Mouse (Mus musculus): ENCODE measurements at regions not wholly inside any gene's neighbourhood (a gene's known extent, or its start where the extent isn't known, plus 50 kb on each side); places are given as distances from the start of the nearest gene placed in this dataset.

- Histone ChIP-seq H3K27me3 (replicated peaks; ENCODE audit: control insufficient read depth, insufficient read depth, low read length) (no peaks in the 10 kb centered on the region), H3K9ac (ENCODE audit: low read depth, low read length) (no peak overlapping the region), H3K4me2 (ENCODE audit: low read depth, low read length) (no peak overlapping the region), H3K27ac (ENCODE audit: low read length) (peak overlapping the region; percentile 61), H3K9me3 (ENCODE audit: control insufficient read depth, low read length) (no peaks in the 10 kb centered on the region), H3K4me3 (ENCODE audit: low read length) (no peak overlapping the region), H3K4me1 (ENCODE audit: control insufficient read depth, insufficient read depth, low read length) (peaks cover 20% of the 10 kb centered on the region), H3K36me3 (ENCODE audit: control insufficient read depth, insufficient read depth, low read length) (no peaks in the 10 kb centered on the region)
- WGBS = 28% methylated on average over 16 of the region's 16 CpGs
- ATAC-seq = peak; percentile 38; the same call in 1 of the 2 replicates
These were observed 88.7 kb downstream of the Edn3 start for GRCm38 (mm10) chr2:174848981-174849681.

- no peak overlapping the region for H3K4me2 ChIP-seq (ENCODE audit: low read depth, low read length)
- WGBS = 33% methylated on average over 16 of the region's 16 CpGs
These were observed 90.4 kb downstream of the Edn3 start for GRCm38 (mm10) chr2:174850860-174851259.

GRCm38 (mm10) chr2:174851525-174852330 is 91.3 kb downstream of the Edn3 start:
- 14% methylated on average over 22 of the region's 22 CpGs for WGBS
- Histone ChIP-seq H3K4me1 (ENCODE audit: control insufficient read depth, insufficient read depth, low read length) (peaks cover 20% of the 10 kb centered on the region), H3K9ac (ENCODE audit: low read depth, low read length) (peak overlapping the region; percentile 33; the same call in 1 of the 2 replicates), H3K4me3 (ENCODE audit: low read length) (no peak overlapping the region), H3K36me3 (ENCODE audit: control insufficient read depth, insufficient read depth, low read length) (no peaks in the 10 kb centered on the region), H3K4me2 (ENCODE audit: low read depth, low read length) (no peak overlapping the region), H3K9me3 (ENCODE audit: control insufficient read depth, low read length) (no peaks in the 10 kb centered on the region), H3K27ac (ENCODE audit: low read length) (peak overlapping the region; percentile 65), H3K27me3 (replicated peaks; ENCODE audit: control insufficient read depth, insufficient read depth, low read length) (no peaks in the 10 kb centered on the region)
- ATAC-seq = peak; percentile 71

More at GRCm38 (mm10) chr2:174850860-174851259, 90.4 kb downstream of the Edn3 start:
- no peaks in the 10 kb centered on the region for H3K27me3 ChIP-seq (replicated peaks; ENCODE audit: control insufficient read depth, insufficient read depth, low read length)
- peak overlapping the region; percentile 65; the same call in 1 of the 2 replicates for H3K27ac ChIP-seq (ENCODE audit: low read length)
- no peak overlapping the region for H3K9ac ChIP-seq (ENCODE audit: low read depth, low read length)
- H3K4me3 ChIP-seq (ENCODE audit: low read length) = no peak overlapping the region
- no peaks in the 10 kb centered on the region for H3K9me3 ChIP-seq (ENCODE audit: control insufficient read depth, low read length)
- H3K4me1 ChIP-seq (ENCODE audit: control insufficient read depth, insufficient read depth, low read length) = peaks cover 20% of the 10 kb centered on the region
- no peak for ATAC-seq
- no peaks in the 10 kb centered on the region for H3K36me3 ChIP-seq (ENCODE audit: control insufficient read depth, insufficient read depth, low read length)

DNA sequence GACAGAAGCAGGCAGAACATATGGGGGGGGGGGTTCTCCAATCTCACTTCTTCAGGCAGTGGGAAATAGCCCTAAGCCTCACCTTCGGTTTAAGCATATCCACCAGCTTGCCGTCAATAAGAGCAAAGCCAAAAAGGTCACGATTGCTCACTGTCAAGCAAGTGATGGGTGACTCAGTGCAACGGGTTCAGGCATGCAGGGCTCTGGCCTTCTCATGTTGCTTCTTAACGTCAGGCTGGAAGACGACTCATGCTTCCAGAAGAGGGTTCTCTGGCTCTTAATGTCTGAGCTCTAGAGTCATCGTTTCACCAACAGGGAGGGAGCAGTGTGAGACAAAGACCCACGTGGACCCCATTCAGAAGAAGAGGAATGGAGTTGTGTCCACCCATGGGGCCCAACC is 93.4 kb downstream of the Edn3 start:
- H3K27me3 ChIP-seq (replicated peaks; ENCODE audit: control insufficient read depth, insufficient read depth, low read length) = no peaks in the 10 kb centered on the region
- H3K9me3 ChIP-seq (ENCODE audit: control insufficient read depth, low read length) = no peaks in the 10 kb centered on the region
- H3K9ac ChIP-seq (ENCODE audit: low read depth, low read length) = no peak overlapping the region
- 85% methylated on average over 8 of the region's 8 CpGs for WGBS
- H3K4me1 ChIP-seq (ENCODE audit: control insufficient read depth, insufficient read depth, low read length) = peaks cover 27% of the 10 kb centered on the region
- no peak overlapping the region for H3K4me3 ChIP-seq (ENCODE audit: low read length)
- H3K27ac ChIP-seq (ENCODE audit: low read length) = no peak overlapping the region
- no peak overlapping the region for H3K4me2 ChIP-seq (ENCODE audit: low read depth, low read length)
- no peaks in the 10 kb centered on the region for H3K36me3 ChIP-seq (ENCODE audit: control insufficient read depth, insufficient read depth, low read length)
- no peak for ATAC-seq

- H3K4me3 ChIP-seq (ENCODE audit: low read length) = no peak overlapping the region
- no peaks in the 10 kb centered on the region for H3K36me3 ChIP-seq (ENCODE audit: control insufficient read depth, insufficient read depth, low read length)
- no peak for ATAC-seq
- no peaks in the 10 kb centered on the region for H3K27me3 ChIP-seq (replicated peaks; ENCODE audit: control insufficient read depth, insufficient read depth, low read length)
- H3K9me3 ChIP-seq (ENCODE audit: control insufficient read depth, low read length) = no peaks in the 10 kb centered on the region
- no peak overlapping the region for H3K4me2 ChIP-seq (ENCODE audit: low read depth, low read length)
- H3K9ac ChIP-seq (ENCODE audit: low read depth, low read length) = no peak overlapping the region
- H3K27ac ChIP-seq (ENCODE audit: low read length) = no peak overlapping the region
- peaks cover 23% of the 10 kb centered on the region for H3K4me1 ChIP-seq (ENCODE audit: control insufficient read depth, insufficient read depth, low read length)
- 73% methylated on average over 8 of the region's 8 CpGs for WGBS
These were observed 95.1 kb downstream of the Edn3 start for GRCm38 (mm10) chr2:174855548-174855947.

- no peak for ATAC-seq
- 91% methylated on average over 5 of the region's 5 CpGs for WGBS
- H3K4me2 ChIP-seq (ENCODE audit: low read depth, low read length) = no peak overlapping the region
These were observed 95.7 kb downstream of the Edn3 start for GRCm38 (mm10) chr2:174856135-174856534.

DNA sequence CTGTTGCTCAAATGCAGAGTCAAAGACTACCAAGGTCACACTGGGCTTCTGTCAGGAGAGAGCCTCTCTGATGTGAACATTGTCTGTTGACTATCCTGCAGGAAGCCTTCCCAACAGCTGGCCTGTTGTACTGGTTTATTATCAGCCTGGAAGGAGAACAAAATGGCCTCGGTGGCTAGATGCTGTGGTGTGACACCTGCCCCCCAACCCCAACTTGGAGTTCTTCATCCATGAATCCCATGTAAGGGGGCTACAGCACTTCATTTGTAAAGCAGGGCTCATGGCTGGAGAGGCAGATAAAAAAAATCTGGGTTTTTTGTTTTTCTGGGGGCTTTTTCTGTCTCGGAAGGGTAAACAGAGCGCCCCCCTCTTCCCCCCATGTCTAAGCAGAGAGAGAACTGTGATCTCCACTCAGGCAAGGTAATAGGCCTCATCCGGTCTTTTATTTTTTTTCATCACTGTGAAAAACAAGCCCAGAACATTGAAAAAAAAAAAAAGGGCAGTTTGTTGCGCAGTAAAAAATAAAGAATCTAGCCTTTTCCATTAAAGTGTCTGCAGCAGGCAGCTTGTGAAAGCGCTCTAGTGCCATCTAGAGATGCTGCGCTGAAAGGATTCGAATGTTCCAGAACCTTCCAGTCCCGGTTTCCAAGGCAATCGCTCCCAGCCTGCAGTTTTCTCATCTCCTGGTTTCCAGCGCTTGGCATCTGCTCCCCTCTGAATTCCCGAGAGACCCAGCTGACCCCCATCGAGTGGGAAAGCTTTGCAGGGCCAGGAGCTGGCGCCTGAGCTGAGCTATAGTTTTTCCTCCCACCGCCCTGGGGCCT is 97.8 kb downstream of the Edn3 start:
- no peaks in the 10 kb centered on the region for H3K36me3 ChIP-seq (ENCODE audit: control insufficient read depth, insufficient read depth, low read length)
- peak overlapping the region; percentile 53 for H3K9ac ChIP-seq (ENCODE audit: low read depth, low read length)
- no peaks in the 10 kb centered on the region for H3K27me3 ChIP-seq (replicated peaks; ENCODE audit: control insufficient read depth, insufficient read depth, low read length)
- H3K4me1 ChIP-seq (ENCODE audit: control insufficient read depth, insufficient read depth, low read length) = peaks cover 17% of the 10 kb centered on the region
- no peak overlapping the region for H3K4me3 ChIP-seq (ENCODE audit: low read length)
- no peak overlapping the region; the same call in 1 of the 2 replicates for H3K4me2 ChIP-seq (ENCODE audit: low read depth, low read length)
- ATAC-seq = peak; percentile 75
- peak overlapping the region; percentile 90 for H3K27ac ChIP-seq (ENCODE audit: low read length)
- no peaks in the 10 kb centered on the region for H3K9me3 ChIP-seq (ENCODE audit: control insufficient read depth, low read length)
- WGBS = 17% methylated on average over 15 of the region's 15 CpGs

More at GRCm38 (mm10) chr2:174856135-174856534, 95.7 kb downstream of the Edn3 start:
- H3K27ac ChIP-seq (ENCODE audit: low read length) = no peak overlapping the region
- no peaks in the 10 kb centered on the region for H3K9me3 ChIP-seq (ENCODE audit: control insufficient read depth, low read length)
- H3K4me1 ChIP-seq (ENCODE audit: control insufficient read depth, insufficient read depth, low read length) = peaks cover 23% of the 10 kb centered on the region
- no peaks in the 10 kb centered on the region for H3K27me3 ChIP-seq (replicated peaks; ENCODE audit: control insufficient read depth, insufficient read depth, low read length)
- no peaks in the 10 kb centered on the region for H3K36me3 ChIP-seq (ENCODE audit: control insufficient read depth, insufficient read depth, low read length)
- H3K4me3 ChIP-seq (ENCODE audit: low read length) = no peak overlapping the region
- no peak overlapping the region for H3K9ac ChIP-seq (ENCODE audit: low read depth, low read length)

DNA sequence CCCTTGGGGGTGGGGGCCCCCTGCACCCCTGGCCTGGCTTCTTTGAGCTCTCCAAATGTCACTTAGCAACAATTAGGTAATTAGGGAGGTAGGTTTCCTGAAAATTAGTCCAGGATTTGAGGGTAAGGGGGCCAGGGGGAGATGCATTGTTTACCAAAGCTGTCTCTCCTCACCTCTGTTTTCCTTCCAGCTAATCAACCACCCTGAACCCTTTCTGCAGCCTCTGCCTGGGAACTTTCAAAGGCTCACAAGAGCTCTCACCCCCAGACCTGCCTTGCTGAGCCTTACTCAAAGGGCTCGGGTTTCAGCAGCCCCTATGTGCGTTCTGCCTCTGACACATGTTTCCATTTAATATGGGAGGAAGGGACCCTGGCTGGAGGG is 98.4 kb downstream of the Edn3 start:
- WGBS = 19% methylated on average over 2 of the region's 2 CpGs
- Histone ChIP-seq H3K27ac (ENCODE audit: low read length) (peak overlapping the region; percentile 90), H3K9ac (ENCODE audit: low read depth, low read length) (peak overlapping the region; percentile 53), H3K4me1 (ENCODE audit: control insufficient read depth, insufficient read depth, low read length) (peaks cover 17% of the 10 kb centered on the region), H3K27me3 (replicated peaks; ENCODE audit: control insufficient read depth, insufficient read depth, low read length) (no peaks in the 10 kb centered on the region), H3K4me3 (ENCODE audit: low read length) (no peak overlapping the region), H3K36me3 (ENCODE audit: control insufficient read depth, insufficient read depth, low read length) (no peaks in the 10 kb centered on the region), H3K4me2 (ENCODE audit: low read depth, low read length) (no peak overlapping the region; the same call in 1 of the 2 replicates), H3K9me3 (ENCODE audit: control insufficient read depth, low read length) (no peaks in the 10 kb centered on the region)
- peak; percentile 58 for ATAC-seq

DNA sequence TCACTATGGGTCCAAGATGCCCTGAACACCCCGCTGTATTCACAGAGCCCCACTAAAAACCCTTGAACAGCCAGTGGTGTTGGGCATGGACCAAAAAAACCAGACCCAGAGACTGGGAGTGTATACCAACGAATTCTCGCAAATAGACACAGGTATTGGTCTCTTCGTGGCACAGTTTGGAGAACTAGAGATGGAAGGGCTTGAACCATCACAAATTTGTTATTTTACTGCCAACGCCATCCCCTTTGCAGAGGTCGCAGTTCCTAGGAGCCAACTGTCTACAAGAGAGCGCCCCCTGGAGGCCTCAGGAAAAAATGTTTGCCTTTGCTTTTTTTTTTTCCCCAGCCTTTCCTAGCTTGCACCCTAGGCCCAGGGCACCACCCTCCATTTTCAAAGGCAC is 99.1 kb downstream of the Edn3 start:
- Histone ChIP-seq H3K27ac (ENCODE audit: low read length) (peak overlapping the region; percentile 90), H3K4me3 (ENCODE audit: low read length) (no peak overlapping the region)

More for the DNA sequence above, 99.1 kb downstream of the Edn3 start:
- H3K36me3 ChIP-seq (ENCODE audit: control insufficient read depth, insufficient read depth, low read length) = no peaks in the 10 kb centered on the region
- no peak overlapping the region for H3K4me2 ChIP-seq (ENCODE audit: low read depth, low read length)
- 29% methylated on average over 7 of the region's 7 CpGs for WGBS
- no peaks in the 10 kb centered on the region for H3K27me3 ChIP-seq (replicated peaks; ENCODE audit: control insufficient read depth, insufficient read depth, low read length)
- no peak for ATAC-seq
- H3K9ac ChIP-seq (ENCODE audit: low read depth, low read length) = no peak overlapping the region
- no peaks in the 10 kb centered on the region for H3K9me3 ChIP-seq (ENCODE audit: control insufficient read depth, low read length)
- H3K4me1 ChIP-seq (ENCODE audit: control insufficient read depth, insufficient read depth, low read length) = peaks cover 17% of the 10 kb centered on the region

Data from intestine, embryonic 16.5 days (tissue).